Mouse (Mus musculus): ENCODE data around the gene 1810062G17Rik.

The 1810062G17Rik gene

GRCm38 (mm10) chr3:36476261-36477155, 771 bp downstream of the 1810062G17Rik start:
- DNase-seq (ENCODE audit: low spot score): peak; percentile 31

- no peak for DNase-seq (ENCODE audit: low spot score)
Observed at GRCm38 (mm10) chr3:36478776-36479175, 3.0 kb downstream of the 1810062G17Rik start.

- DNase-seq (ENCODE audit: low spot score): no peak
Observed at GRCm38 (mm10) chr3:36480486-36480885, 4.7 kb downstream of the 1810062G17Rik start.

GRCm38 (mm10) chr3:36481776-36482193, 6.0 kb downstream of the 1810062G17Rik start:
- DNase-seq (ENCODE audit: low spot score): no peak

- no peak for DNase-seq (ENCODE audit: low spot score)
Observed at GRCm38 (mm10) chr3:36482940-36483339, 7.2 kb downstream of the 1810062G17Rik start.

- DNase-seq (ENCODE audit: low spot score): no peak
Observed at GRCm38 (mm10) chr3:36484292-36484691, 8.6 kb downstream of the 1810062G17Rik start.

GRCm38 (mm10) chr3:36486176-36486575, 10.4 kb downstream of the 1810062G17Rik start:
- no peak for DNase-seq (ENCODE audit: low spot score)

- no peak for DNase-seq (ENCODE audit: low spot score)
Observed at GRCm38 (mm10) chr3:36486881-36487280, 11.1 kb downstream of the 1810062G17Rik start.

- DNase-seq (ENCODE audit: low spot score): no peak
Observed at GRCm38 (mm10) chr3:36488367-36488766, 12.6 kb downstream of the 1810062G17Rik start.

GRCm38 (mm10) chr3:36488899-36489589, 13.3 kb downstream of the 1810062G17Rik start:
- DNase-seq (ENCODE audit: low spot score): no peak

GRCm38 (mm10) chr3:36489590-36489910, 13.8 kb downstream of the 1810062G17Rik start:
- DNase-seq (ENCODE audit: low spot score): no peak

- no peak for DNase-seq (ENCODE audit: low spot score)
Observed at GRCm38 (mm10) chr3:36491535-36491934, 15.8 kb downstream of the 1810062G17Rik start.

- DNase-seq (ENCODE audit: low spot score): no peak
Observed at GRCm38 (mm10) chr3:36492716-36493391, 17.1 kb downstream of the 1810062G17Rik start.

- no peak for DNase-seq (ENCODE audit: low spot score)
Observed at GRCm38 (mm10) chr3:36493641-36494283, 18.0 kb downstream of the 1810062G17Rik start.

- DNase-seq (ENCODE audit: low spot score): no peak
Observed at GRCm38 (mm10) chr3:36494613-36495012, 18.9 kb downstream of the 1810062G17Rik start.

- DNase-seq (ENCODE audit: low spot score): peak; percentile 89
Observed at GRCm38 (mm10) chr3:36495436-36495835, 19.7 kb downstream of the 1810062G17Rik start.

GRCm38 (mm10) chr3:36496273-36496672, 20.5 kb downstream of the 1810062G17Rik start:
- no peak for DNase-seq (ENCODE audit: low spot score)

- peak; percentile 70 for DNase-seq (ENCODE audit: low spot score)
Observed at GRCm38 (mm10) chr3:36496746-36497145, 21.0 kb downstream of the 1810062G17Rik start.

- no peak for DNase-seq (ENCODE audit: low spot score)
Observed at GRCm38 (mm10) chr3:36498224-36498623, 22.5 kb downstream of the 1810062G17Rik start.

GRCm38 (mm10) chr3:36499418-36499817, 23.7 kb downstream of the 1810062G17Rik start:
- no peak for DNase-seq (ENCODE audit: low spot score)

GRCm38 (mm10) chr3:36500976-36501375, 25.2 kb downstream of the 1810062G17Rik start:
- no peak for DNase-seq (ENCODE audit: low spot score)

GRCm38 (mm10) chr3:36501546-36501945, 25.8 kb downstream of the 1810062G17Rik start:
- no peak for DNase-seq (ENCODE audit: low spot score)

All from layer of hippocampus, adult 11-12 months (tissue).